Mouse (Mus musculus) thymus, postnatal 4 days (tissue): ENCODE results near the gene Fam120a.
A peak's percentile ranks its signal among the peaks of the same experiment; 100 is the strongest.

Experiments
- DNase-seq: peaks from one replicate; pipeline ENCODE4 v3.0.0; 2021

The Fam120a gene

GRCm38 (mm10) chr13:48850771-48851170, 117.0 kb downstream of the Fam120a start:
- DNase-seq: no peak

GRCm38 (mm10) chr13:48850326-48850725, 117.5 kb downstream of the Fam120a start:
- no peak for DNase-seq

GRCm38 (mm10) chr13:48849155-48849554, 118.7 kb downstream of the Fam120a start:
- DNase-seq: no peak

- peak; percentile 63 for DNase-seq
Measured at GRCm38 (mm10) chr13:48845308-48845707, 122.5 kb downstream of the Fam120a start.

- peak; percentile 51 for DNase-seq
Measured at GRCm38 (mm10) chr13:48843530-48843929, 124.3 kb downstream of the Fam120a start.

- no peak for DNase-seq
Measured at GRCm38 (mm10) chr13:48841905-48842592, 125.8 kb downstream of the Fam120a start.

GRCm38 (mm10) chr13:48838284-48838683, 129.5 kb downstream of the Fam120a start:
- no peak for DNase-seq

- DNase-seq: peak; percentile 57
Measured at GRCm38 (mm10) chr13:48837537-48837936, 130.3 kb downstream of the Fam120a start.

GRCm38 (mm10) chr13:48830528-48831250, 137.1 kb downstream of the Fam120a start:
- no peak for DNase-seq

GRCm38 (mm10) chr13:48829780-48830179, 138.0 kb downstream of the Fam120a start:
- DNase-seq: no peak
